Mouse (Mus musculus) ES-E14 (cell line): ENCODE data around the gene Raver1. TPM values are rescaled to one million over a fixed set of nuclear protein-coding genes. Genes with fewer than 3 reads are reported as not detected.
"Not testable (repeated sequence)": the region's sequence is repeated elsewhere in the genome, so short reads cannot be mapped to it uniquely, and the experiment has no call there.

Source experiments
- DNase-seq: peaks from one replicate; pipeline ENCODE4 v3.0.0-alpha.2; 2013; ENCODE audit warnings: low read depth, low spot score
- H3K27ac ChIP-seq: 2 replicates; pipeline ENCODE4 v1.5.1; 2012; ENCODE audit warnings: low read depth, mild to moderate bottlenecking, low read length, moderate library complexity, mixed read lengths; ENCODE audit not compliant: poor library complexity, insufficient read depth, severe bottlenecking
- H3K36me3 ChIP-seq: 2 replicates; pipeline ENCODE4 v1.6.1; 2012; ENCODE audit warnings: mild to moderate bottlenecking, low read length, moderate library complexity, mixed read lengths; ENCODE audit not compliant: control insufficient read depth, poor library complexity, insufficient read depth, severe bottlenecking
- H3K4me1 ChIP-seq, 2 experiments: fragments of 150-350 bp in 1 of 2; sonication (generic) in 1 of 2; 2 replicates each; pipeline ENCODE4 v1.6.1; 2012; ENCODE audit warnings: low read length in 2 of 2, mild to moderate bottlenecking in 1 of 2, mixed read lengths in 1 of 2; ENCODE audit not compliant: control insufficient read depth in 2 of 2, insufficient read depth in 2 of 2, poor library complexity in 1 of 2
- H3K4me3 ChIP-seq, 2 experiments: fragments of 150-350 bp in 1 of 2; sonication (generic) in 1 of 2; 2 replicates each; pipeline ENCODE4 v1.5.1; 2012; ENCODE audit warnings: low read length in 2 of 2, low read depth in 1 of 2, mild to moderate bottlenecking in 1 of 2, mixed read lengths in 1 of 2; ENCODE audit not compliant: insufficient read depth in 1 of 2, poor library complexity in 1 of 2, severe bottlenecking in 1 of 2
- H3K9ac ChIP-seq: 2 replicates; pipeline ENCODE4 v1.6.1; 2012; ENCODE audit warnings: low read depth, mild to moderate bottlenecking, low read length, mixed read lengths; ENCODE audit not compliant: poor library complexity, insufficient read depth, severe bottlenecking
- H3K9me3 ChIP-seq: fragments of 150-350 bp; sonication (generic); 2 replicates; pipeline ENCODE4 v1.6.1; 2012; ENCODE audit warnings: low read depth, mild to moderate bottlenecking, low read length; ENCODE audit not compliant: control insufficient read depth, insufficient read depth
- CHD2 ChIP-seq: IDR thresholded peaks from 2 replicates; pipeline ENCODE4 v1.6.1; 2014; ENCODE audit warnings: mild to moderate bottlenecking, low read depth, low read length, inconsistent platforms
- HCFC1 ChIP-seq: IDR thresholded peaks from 2 replicates; pipeline ENCODE4 v1.6.1; 2012; ENCODE audit warnings: low read length, inconsistent platforms, borderline replicate concordance; ENCODE audit not compliant: insufficient read depth
- MAFK ChIP-seq: IDR thresholded peaks from 2 replicates; pipeline ENCODE4 v1.6.1; 2014; ENCODE audit warnings: mild to moderate bottlenecking, low read depth, low read length, inconsistent platforms; ENCODE audit not compliant: insufficient read depth
- ZC3H11A ChIP-seq: IDR thresholded peaks from 2 replicates; pipeline ENCODE4 v1.6.1; 2012; ENCODE audit warnings: low read depth, mild to moderate bottlenecking, inconsistent platforms, low read length, borderline replicate concordance
- ZNF384 ChIP-seq: IDR thresholded peaks from 2 replicates; pipeline ENCODE4 v1.6.1; 2012; ENCODE audit warnings: low read depth, low read length, inconsistent platforms
- in situ Hi-C, 2 experiments: fragments of 600-800 bp; cut with MboI; formaldehyde crosslinking; loops; one replicate each; pipeline ENCODE4 v1.15.1; 2025; ENCODE audit warnings: low sequenced_read_pairs in 2 of 2, inconsistent platforms in 1 of 2; ENCODE audit not compliant: unreplicated experiment in 2 of 2
- total RNA-seq: library from RNA; depleted of rRNA; stranded (reverse); fragments of 300-350 nt; gene quantifications from 2 replicates; pipeline ENCODE4 v1.2.3, GENCODE M21; 2012

The Raver1 gene
- total RNA-seq, 1 experiment: 26.3 TPM

DNA sequence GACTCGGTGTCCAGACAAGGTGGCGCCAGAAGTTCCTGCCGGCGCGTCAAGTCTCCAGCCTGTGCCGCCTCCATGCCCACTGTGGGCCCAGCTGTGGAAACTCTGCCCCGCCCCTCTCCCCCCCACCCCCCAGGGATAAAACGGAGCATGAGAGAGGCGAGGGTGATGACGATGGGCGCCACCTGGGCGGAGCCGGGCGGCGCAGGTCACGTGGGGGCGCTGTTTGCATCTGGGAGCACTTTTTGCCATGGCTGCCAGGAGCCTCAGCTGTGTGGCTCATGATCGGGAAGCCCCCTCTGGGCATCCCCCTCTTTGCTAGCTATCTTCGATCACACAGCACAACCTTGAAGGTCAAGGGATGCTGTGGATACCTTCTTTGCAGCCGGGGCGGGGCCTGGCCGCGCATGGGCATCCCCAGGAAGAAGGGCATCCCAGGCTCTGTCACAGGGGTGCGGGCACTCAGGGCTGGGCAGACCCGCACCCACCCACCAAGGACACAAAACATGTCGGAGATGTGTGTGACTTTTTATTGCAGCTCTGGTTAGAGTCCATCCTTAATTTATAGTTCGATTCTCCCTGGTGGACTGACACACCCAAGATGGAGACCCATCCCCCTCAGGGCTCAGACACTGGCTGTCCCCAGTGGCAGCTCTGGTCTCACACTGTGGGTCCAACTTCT is 24.7 kb downstream of the Raver1 start, which contains the start of gene Zglp1:
Gene Zglp1, minus strand, starts transcription at position 88 of the 679 bp plus-strand sequence.
- no peak for TF ChIP-seq MAFK
- no peak for TF ChIP-seq CHD2
- no peak for TF ChIP-seq HCFC1
- no peak for TF ChIP-seq ZC3H11A
- Histone ChIP-seq H3K36me3 (peaks cover 26% of the 10 kb centered on the region; the same call in 1 of the 2 replicates), H3K27ac (no peak within 1 kb of the TSS), H3K4me1 (peaks cover 0 to 6% of the 10 kb centered on the region in 2 experiments; a peak in 1 of 4 replicates), H3K9me3 (no peaks in the 10 kb centered on the region), H3K9ac (peak within 1 kb of the TSS; percentile 21; the same call in 1 of the 2 replicates), H3K4me3 (peak within 1 kb of the TSS; percentile 56 to 57)
- in situ Hi-C loops: no loop called here
- DNase-seq: no peak

DNA sequence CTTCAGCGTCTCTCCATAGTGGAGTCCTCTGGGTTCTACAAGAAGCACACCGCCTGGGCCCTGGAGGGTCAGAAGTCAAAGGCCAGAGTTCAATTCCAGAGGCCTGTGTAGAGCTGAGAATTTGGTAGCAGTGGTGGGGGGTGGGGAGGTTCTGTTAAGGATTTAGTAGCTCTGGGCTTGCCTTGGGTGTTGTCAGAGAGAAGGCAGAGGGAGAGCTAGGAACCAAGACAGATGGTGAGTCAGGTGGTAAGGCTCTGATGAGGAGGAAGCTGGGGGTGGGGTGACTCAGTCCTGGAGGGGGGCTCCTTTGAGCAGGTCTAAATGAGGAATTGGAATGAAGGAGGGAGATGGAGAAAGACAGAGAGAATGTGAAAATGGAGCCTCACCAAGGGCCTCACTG is 28.9 kb downstream of the Raver1 start:
- in situ Hi-C loops: no loop called here
- H3K4me3 ChIP-seq: no peak overlapping the region
- no peaks in the 10 kb centered on the region for H3K9me3 ChIP-seq
- H3K36me3 ChIP-seq: peaks cover 14% of the 10 kb centered on the region; the same call in 1 of the 2 replicates
- TF ChIP-seq CHD2: no peak
- no peak for TF ChIP-seq ZNF384
- no peak for TF ChIP-seq MAFK
- TF ChIP-seq HCFC1: no peak
- TF ChIP-seq ZC3H11A: no peak
- H3K4me1 ChIP-seq: peaks cover 0 to 6% of the 10 kb centered on the region in 2 experiments; a peak in 1 of 4 replicates
- H3K9ac ChIP-seq: peak overlapping the region; percentile 35; the same call in 1 of the 2 replicates
- DNase-seq: no peak
- peak overlapping the region; percentile 25; the same call in 1 of the 2 replicates for H3K27ac ChIP-seq

DNA sequence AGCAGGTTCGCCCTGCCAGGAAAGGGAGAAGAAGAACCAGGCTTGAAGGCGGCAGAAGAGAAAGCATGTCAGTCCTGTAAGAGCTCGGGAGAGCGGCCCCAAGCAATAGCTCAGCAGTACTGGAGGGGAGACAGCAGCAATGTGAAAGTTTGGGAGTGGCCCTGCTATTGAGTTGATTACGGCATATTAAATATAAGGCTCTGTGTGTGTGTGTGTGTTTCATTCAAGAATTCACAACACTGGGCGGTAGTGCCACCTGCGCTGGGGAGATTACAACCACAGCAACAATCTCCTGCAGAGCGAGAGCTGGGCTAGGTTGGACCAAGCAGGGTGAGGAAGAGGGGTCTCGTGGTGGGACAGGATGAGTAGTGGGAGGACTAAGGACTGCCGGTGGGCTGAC is 40.2 kb downstream of the Raver1 start:
- Histone ChIP-seq H3K4me3 (no peak overlapping the region), H3K27ac (no peak overlapping the region), H3K9ac (no peak overlapping the region), H3K36me3 (no peaks in the 10 kb centered on the region), H3K9me3 (no peaks in the 10 kb centered on the region), H3K4me1 (no peaks in the 10 kb centered on the region)
- in situ Hi-C loops: no loop called here
- TF ChIP-seq HCFC1: no peak
- TF ChIP-seq ZNF384: no peak
- no peak for TF ChIP-seq MAFK
- no peak for TF ChIP-seq CHD2
- TF ChIP-seq ZC3H11A: no peak
- no peak for DNase-seq

DNA sequence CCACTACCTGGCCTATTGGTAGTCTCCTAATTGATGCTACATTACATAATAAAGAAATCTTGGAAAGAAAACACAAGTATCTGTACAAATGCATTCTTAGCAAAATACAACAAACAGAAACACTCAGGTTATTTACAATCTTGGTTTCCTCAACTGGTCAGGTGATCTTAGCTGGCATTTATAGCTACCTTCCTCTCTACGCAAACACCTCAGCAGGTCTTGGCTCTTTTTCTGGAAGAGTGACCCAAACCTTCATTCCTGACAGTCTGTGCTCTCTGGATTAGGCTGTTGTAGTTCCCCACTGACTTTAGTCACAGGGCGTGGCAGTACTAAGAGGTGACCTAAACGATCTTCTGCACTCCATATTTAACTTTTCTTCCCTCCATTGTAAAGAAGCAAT is 46.6 kb downstream of the Raver1 start:
- Histone ChIP-seq H3K36me3 (no peaks in the 10 kb centered on the region), H3K27ac (no peak overlapping the region), H3K9me3 (no peaks in the 10 kb centered on the region), H3K4me3 (no peak overlapping the region), H3K4me1 (peaks cover 0 to 3% of the 10 kb centered on the region in 2 experiments; a peak in 1 of 4 replicates), H3K9ac (no peak overlapping the region)
- no peak for DNase-seq
- in situ Hi-C loops: no loop called here
- TF ChIP-seq CHD2 (no peak), HCFC1 (no peak), ZNF384 (no peak), ZC3H11A (no peak)

DNA sequence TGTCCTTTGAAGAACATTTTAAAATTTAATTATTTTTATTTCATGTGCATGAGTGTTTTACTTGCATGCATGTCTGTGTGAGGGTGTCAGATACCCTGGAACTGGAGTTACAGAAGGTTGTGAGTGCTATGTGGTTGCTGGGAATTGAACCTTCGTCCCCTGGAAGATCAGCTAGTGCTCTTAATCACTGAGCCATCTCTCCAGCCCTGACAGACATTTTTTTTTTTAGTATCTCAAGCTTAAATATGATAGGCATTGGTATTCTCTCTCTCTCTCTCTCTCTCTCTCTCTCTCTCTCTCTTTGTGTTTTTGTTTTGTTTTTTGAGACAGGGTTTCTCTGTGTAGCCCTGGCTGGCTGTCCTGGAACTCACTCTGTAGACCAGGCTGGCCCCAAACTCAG is 47.0 kb downstream of the Raver1 start:
- H3K36me3 ChIP-seq, H3K27ac ChIP-seq, H3K4me3 ChIP-seq, H3K9me3 ChIP-seq, H3K9ac ChIP-seq, DNase-seq, in situ Hi-C loops, H3K4me1 ChIP-seq: not testable (repeated sequence)
